Mouse (Mus musculus): ENCODE measurements around the gene C77080.

GRCm38 (mm10) chr4:129304306-129304705 is 43.1 kb upstream of the C77080 start:
- TF ChIP-seq TAL1 (IDR thresholded peaks at IDR 0.05; ENCODE audit: low read length) = no peak
- TF ChIP-seq GATA1 (IDR thresholded peaks at IDR 0.05; ENCODE audit: low read length) = no peak

All from erythroblast, embryonic 14.5 days (primary cell).